Mouse (Mus musculus): ENCODE results near the gene Ramp3.
"Not testable (repeated sequence)": the region's sequence is repeated elsewhere in the genome, so short reads cannot be mapped to it uniquely, and the experiment has no call there.

The Ramp3 gene

DNA sequence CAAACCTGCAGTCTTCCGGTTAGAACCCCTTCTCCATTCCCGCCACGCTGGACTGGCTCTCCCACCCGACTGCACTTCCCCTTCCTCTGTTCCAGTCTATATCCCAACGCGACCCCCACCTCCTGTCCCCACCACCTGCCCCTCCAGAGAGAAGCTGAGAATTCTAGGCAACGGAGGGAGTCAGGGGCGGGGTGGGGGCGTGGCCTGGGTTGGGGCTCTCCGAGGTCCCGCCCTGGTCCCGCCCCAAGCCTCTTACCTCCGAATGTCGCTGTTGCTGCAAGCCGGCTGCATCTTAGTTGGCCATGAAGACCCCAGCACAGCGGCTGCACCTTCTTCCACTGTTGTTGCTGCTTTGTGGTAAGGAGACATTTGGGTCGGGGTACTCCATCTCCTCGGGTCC is at the start of gene Ramp3:
Gene Ramp3, plus strand, starts transcription at position 251 of the 400 bp plus-strand sequence.
- peak; percentile 62 for DNase-seq (ENCODE audit: low read depth, low spot score)

DNA sequence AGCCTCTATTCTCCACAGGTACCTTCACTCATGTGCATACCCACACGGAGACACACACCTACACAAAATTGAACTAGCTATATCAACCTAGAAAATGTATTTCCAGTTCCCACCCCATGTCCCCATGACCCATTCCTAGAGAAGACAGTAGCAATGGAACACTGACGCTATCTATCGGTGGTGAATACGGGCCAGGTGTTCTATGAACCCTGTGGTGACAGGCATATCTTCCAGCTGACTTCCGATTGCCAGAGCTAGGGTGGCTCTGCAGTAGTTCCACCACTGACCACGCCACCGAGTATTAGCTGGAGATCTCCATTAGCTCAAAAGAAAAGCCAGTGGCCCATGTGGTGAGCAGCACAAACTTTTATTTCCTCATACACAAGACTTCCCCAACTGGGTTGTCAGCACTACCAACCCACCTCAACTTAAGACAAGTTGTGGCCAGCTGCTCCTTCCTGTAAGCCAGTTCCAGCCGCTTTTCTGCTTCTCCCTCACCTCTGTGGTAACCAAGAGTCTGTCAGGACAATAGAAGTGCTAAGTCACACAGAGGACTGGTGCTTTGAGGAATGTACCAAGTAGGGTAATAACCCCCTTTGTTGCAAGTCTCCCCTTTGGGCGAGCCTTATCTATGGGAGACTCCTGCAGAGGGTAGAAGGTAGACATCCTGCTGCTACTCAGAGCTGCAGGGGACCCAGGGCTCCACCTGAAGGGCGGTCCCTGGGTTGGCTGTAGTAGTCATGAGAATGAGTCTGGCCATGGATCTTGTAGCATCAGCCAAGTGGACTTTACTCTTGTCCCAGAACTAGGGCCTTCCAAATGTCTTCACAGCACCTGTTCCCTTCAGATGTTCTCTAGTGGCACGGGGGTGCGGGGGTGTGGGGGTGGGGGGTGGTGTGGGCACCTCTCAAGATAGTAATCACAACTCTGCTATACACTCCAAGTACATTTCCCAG is 42.8 kb upstream of the Ramp3 start:
- DNase-seq (ENCODE audit: low read depth, low spot score) = no peak

DNA sequence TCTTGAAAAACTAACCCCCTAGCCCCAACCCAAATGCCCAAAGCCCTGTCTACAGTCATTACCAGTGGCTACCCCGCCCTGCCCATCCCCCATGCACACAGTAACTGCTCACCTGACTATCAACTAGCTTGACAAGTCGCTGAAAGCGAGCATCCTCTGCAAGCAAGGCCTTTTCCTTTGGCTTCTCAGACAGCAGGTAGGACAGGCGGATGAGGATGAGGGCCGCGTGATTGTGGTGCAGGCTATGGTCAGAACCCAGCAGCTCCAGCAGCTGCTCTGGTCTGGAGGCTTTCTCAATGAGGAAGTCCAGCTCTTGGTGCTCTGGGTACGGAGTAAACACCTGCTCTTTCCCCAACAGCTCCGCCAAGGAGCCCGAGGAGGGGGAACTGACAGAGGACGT is 34.6 kb upstream of the Ramp3 start:
- DNase-seq (ENCODE audit: low read depth, low spot score) = no peak

DNA sequence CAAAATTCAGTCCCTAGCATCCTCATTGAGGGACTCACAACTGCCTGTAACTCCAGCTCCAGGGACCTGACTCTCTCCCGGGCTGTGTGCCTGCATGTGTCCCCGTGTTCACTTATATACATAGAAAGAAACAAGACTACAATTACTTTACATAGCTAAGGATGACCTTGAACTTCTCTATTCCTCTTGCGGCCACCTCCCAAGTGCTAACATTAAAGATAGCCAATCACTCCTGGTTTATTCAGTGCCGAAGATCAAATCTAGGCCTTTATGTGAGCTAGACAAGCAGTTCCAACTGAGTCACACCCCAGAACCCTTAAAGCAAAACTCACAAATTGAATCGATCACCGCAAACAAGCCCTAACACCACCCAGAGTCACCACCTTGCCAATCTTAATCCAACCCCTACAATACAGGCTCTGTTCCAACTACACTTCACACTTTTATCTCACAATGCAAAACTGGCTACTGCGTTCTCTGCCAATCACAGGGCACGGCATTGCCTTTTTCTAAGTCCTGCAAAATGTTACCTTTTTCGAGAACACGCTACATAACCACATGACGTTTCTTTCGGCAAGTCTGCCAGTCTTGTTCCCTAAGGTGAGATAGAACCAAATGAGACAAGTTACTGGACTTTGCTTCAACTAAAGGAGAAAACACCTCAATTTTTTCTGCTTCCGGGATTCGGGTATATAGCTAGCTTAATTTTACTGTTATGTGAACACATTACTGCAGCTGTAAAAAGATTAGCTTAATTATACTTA is 33.5 kb upstream of the Ramp3 start:
- DNase-seq (ENCODE audit: low read depth, low spot score) = no peak

DNA sequence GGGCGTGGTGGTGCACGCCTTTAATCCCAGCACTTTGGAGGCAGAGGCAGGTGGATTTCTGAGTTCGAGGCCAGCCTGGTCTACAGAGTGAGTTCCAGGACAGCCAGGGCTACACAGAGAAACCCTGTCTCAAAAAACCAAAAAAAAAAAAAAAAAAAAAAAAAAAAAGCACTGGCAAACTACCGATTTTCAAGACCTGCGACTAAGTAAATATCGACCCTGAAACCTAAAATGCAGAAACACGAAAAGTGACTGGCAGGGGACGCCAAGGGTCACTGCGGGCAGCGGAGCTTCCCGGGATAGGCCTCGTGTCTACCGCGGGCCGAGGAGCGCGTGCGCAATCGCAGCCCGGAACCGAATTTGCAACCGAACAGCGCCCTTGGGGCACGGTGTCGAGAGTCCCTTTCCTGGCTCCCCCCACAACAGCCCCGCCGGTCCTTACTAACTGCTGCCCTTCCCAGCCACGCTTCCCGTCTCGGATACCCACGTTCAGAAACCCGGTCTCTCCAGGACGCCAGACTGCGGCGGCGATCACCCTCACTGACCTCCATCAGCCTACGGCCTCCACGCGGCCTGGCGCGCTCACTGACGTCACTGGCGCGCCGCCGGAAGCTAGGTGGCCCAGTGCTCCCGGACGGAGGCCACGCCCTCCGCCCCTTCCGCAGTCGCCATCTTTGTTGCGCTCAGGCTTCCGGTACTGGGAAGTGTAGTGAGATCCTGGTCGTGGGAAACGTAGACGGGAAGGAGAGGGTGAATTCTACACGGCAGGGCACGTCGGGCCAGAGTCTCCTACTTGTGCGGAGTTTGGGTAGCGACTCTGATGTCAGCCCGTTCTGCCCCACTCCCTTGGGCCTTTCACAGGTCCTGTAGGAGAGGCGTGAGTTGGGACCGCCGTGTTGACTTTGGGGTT is 32.6 kb upstream of the Ramp3 start, which contains the start of gene Tbrg4:
Gene Tbrg4, minus strand, starts transcription at position 590 of the 910 bp plus-strand sequence.
- DNase-seq (ENCODE audit: low read depth, low spot score) = peak; percentile 87

DNA sequence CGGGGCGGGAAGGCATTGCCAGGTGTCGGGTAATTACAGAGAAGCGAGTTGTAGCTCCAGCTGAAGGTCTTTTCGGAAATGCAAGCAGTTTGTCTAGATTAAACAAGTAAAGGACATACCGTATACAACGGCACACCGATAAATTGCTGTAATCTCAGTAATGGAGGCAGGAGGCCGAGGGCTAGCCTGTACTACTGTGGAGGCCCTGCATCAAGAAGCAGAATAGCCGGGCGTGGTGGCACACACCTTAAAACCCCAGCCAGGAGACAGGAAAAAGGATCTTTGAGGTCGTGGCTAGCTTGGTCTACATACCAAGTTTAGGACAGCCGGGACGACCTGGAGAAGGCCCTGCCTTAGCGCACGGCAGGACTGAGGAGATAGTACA is 31.9 kb upstream of the Ramp3 start:
- no peak for DNase-seq (ENCODE audit: low read depth, low spot score)

DNA sequence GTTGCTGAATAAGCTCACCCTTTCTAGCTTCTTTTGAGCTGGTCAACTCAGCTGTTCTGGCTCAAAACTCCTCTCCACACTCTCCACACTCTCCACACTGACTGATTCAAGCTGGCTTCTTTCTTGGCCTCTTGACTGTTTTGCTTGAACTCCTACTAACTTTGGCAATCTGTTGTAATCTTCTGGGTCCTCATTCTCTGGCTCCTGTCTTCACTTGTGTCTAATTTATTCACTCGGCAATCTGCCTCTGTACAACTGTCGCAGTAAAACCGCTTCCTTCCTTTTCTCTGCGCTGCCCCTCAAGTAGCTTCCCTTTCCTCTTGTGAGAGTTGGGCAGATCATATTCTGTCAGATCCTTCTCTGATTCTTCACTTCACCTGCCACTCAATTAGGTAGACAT is 30.6 kb upstream of the Ramp3 start:
- no peak for DNase-seq (ENCODE audit: low read depth, low spot score)

DNA sequence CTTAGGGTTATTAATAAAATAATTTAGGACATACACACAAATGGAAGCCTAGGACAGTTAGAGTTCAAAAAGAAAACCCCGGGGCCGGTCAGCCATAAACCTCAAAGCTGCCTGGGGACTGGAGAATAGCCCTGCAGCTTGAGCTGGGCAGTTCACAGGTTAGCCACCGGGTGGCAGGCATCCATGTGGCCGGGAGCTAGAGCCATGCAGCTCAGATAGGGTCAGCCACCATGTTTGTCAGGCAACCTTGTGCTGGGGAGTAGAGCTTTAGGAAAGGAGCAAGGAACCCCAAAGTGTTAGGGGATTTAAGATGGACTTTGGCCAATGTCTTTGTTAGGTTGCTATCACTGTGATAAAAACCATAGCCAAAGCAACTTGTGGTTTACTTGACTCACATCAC is 29.8 kb upstream of the Ramp3 start:
- DNase-seq (ENCODE audit: low read depth, low spot score) = no peak

DNA sequence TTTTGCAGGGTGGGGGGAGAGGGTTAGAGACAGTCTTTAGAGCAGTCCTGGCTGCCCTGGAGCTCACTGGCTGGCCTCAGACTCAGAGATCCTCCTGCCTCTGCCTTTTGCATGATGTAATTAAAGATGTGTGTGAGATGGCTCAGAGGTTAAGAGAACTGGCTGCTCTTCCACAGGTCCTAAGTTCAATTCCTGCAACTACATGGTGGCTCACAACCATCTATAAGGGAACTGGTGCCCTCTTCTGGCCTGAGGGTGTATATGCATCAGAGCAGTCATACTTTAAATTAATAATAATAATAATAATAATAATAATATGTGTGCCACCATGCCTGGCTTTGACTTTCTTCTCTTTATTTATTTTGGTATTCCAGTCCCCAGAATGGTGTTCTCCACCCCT is 28.7 kb upstream of the Ramp3 start:
- no peak for DNase-seq (ENCODE audit: low read depth, low spot score)

DNA sequence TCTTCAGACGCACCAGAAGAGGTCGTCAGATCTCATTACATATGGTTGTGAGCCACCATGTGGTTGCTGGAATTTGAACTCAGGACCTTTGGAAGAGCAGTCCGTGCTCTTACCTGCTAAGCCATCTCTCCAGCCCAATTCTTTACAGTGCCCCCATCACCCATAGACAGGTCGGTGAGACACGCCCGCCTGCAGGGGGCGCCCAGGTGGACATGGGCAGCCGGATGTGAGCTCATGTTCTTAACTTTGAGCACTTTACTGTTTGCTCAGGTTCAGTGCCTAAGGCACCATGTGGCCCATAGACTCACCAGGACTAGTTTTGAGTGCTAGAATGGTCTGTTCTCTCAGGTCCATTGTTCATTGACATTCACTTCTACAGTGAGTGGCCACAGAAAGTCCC is 22.2 kb upstream of the Ramp3 start:
- no peak for DNase-seq (ENCODE audit: low read depth, low spot score)

DNA sequence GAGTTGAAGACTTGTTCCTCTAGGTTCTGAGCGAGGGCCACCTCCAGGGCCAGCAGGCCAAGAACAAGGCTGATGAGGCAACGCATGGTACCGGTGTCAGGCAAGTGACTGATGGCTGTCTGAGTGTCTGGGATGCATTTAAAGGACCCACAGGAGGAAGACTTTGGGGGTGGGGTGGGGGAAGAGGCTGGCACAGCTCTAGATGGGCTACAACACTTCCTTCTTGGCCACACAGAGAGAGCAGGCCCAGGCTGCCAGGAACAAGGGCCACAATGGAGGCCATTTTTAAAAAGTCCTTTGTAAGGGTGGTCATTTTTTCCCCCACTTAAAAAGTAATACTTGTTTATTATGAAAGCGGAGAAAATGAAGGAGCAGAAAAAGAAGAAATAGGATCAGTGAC is 19.8 kb upstream of the Ramp3 start, which contains the start of gene Wap:
Gene Wap, minus strand, starts transcription at position 101 of the 400 bp plus-strand sequence.
- DNase-seq (ENCODE audit: low read depth, low spot score) = no peak

DNA sequence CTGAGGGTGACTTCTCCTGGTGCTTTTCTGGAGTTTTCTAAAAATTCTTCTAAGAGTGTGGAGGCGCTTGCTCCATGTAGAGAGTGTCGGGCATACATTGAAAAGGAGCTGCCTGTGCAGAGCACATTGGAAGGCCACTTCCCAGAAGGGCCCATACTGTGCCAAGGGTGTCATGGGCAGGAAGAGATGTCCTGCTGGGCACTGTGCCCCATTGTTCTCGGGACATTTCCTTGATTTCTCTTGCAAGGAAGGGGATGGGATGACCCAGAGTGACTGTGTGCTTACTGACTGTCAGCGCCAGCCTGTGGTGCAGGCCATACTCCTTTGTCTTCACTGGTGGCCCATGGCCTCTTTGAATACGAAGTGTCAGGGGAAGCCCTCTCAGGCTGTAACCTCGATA is 19.2 kb upstream of the Ramp3 start:
- DNase-seq (ENCODE audit: low read depth, low spot score) = no peak

DNA sequence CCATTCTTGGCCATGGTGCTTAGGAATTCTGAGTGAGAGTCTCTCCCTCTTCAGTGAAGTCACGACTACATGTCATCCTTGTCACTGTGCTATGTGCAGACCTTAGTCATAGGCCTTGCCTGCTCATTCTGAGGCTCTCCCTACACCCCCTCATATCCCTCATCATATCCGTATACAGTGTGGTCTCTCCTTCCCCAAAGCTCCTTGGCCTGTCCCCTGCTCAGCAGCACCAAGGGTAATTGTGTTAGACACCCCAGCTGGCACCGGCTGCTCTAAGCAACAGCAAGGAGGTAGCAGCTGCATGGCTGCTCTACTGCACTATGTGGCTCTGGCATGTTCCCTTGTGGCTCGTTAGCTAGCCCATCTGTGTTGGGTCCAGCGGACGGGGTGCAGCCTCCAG is 13.8 kb upstream of the Ramp3 start:
- no peak for DNase-seq (ENCODE audit: low read depth, low spot score)

DNA sequence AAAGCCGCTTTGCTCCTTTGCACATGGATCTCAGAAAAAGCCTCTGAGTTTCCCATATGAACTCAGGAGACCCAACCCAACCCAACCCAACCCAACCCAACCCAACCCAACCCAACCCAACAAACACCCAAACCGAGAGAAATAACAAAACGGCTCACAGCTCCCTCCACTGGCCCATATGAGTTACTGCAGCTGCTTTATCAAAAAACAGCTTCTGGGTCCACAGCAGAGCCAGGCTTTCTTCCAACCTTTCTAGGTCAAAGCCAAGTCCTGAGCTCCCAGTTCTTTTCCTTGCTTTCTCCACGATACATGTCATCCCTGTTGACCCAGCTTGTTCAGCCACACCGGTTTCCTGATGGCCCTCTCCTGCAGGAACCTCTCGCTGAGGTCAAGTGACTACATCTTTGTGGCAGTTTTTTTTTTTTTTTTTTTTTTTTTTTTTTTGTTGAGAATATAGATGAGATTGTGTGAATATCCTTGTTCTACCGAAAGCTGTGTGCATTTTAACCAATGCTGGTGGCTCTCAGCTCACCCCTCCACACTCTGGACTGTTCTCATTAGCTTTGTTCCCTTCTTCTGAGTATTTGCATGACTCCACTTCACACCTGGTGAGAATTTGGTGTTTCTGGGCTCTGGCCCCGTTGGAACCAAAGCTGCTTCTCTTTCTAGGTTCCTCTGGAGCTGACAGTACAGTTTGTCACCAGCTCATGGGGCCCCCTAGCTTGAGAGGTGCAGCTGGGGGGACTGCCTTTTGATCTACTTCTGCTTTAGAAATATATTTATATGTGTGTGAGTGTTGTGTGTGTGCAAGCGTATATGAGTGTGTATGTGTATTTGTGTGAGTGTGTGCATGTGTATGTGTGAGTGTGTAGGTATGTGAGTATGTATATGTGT is 10.2 kb upstream of the Ramp3 start:
- DNase-seq (ENCODE audit: low read depth, low spot score) = no peak

DNA sequence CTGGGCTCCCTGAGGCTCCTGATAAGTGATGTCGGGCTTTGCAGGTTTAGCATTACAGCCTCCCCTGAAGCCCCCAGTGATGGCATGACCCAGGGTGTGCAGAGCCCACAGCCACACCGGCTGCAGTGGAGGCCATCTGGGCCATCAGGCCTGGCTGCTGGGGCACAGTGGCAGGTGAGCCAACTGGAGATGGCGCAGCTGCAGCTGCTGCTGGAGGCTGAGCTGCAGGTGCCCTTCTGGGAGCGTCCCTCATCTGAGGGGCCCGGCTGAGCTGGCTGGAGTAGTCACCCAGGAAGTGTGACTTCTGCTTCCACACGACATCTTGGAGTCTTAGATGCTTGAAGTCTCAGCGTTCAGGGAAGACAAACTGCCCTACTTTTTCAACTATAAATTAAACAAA is 7.8 kb upstream of the Ramp3 start:
- DNase-seq (ENCODE audit: low read depth, low spot score) = no peak

DNA sequence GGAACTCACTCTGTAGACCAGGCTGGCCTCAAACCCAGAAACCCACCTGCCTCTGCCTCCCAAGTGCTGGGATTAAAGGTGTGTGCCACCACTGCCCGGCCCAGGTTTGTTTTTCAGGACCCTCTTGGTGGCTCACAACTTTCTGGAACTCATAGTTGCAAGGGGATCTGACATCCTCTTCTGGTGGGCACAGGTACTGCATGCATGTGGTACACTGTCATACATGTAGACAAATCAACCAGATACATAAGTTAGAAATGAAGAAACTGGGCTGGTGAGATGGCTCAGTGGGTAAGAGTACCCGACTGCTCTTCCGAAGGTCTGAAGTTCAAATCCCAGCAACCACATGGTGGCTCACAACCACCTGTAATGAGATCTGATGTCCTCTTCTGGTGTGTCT is 5.3 kb upstream of the Ramp3 start:
- DNase-seq (ENCODE audit: low read depth, low spot score) = not testable (repeated sequence)

DNA sequence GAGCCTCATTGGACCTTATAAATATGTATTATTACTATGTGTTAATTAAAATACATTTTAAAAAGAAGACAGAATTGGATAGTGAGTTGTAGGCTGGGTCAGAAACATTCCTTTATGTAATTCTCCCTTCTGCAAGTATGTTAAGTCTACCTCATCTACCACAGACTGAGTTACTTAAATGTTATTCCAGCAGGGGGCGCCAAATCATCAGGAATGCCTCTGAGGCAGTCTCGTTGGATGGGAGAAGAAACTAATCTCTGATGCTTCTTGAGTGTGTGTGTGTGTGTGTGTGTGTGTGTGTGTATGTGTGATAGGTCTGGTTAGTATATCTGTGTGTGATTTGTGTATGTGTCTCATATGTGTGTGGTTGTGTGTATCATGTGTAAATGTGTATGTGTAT is 3.4 kb upstream of the Ramp3 start:
- peak; percentile 82 for DNase-seq (ENCODE audit: low read depth, low spot score)

DNA sequence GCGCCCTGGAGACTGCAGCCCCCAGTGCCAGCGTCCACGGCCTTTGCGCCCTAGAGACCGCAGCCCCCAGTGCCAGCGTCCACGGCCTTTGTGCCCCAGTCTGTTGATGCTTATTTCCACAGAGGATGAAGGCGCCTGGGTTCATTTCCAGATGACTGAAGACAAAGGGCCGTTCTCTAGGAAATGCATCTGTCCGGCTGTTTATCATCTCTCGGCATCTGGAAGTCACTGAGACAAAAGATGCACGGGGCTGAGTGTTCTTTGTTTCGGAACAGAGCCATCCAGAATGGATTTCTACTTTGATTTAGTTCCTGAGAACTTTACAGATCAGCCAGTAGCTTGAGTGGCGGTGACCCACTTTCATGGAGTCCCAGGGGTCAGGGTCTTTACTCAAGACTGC is 2.9 kb downstream of the Ramp3 start:
- no peak for DNase-seq (ENCODE audit: low read depth, low spot score)

DNA sequence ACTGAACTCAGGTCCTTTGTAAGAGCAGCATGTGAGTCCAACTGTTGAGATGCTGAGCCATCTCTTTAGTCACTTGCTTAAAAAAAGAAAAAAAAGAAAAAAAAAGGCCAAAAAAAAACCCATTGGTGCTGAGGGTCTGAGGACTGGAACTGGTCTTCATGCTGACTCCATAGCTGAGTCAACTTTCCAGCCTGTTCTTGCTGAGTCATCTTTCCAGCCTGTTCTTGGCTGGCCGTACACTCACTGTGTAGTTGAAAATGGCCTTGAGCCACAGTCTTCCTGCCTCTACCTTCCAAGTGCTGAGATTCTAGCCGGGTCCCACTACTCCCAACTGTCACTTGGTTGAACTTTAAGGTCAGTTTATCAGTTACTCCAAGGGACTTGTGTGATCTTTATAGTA is 8.3 kb downstream of the Ramp3 start:
- DNase-seq (ENCODE audit: low read depth, low spot score) = no peak

DNA sequence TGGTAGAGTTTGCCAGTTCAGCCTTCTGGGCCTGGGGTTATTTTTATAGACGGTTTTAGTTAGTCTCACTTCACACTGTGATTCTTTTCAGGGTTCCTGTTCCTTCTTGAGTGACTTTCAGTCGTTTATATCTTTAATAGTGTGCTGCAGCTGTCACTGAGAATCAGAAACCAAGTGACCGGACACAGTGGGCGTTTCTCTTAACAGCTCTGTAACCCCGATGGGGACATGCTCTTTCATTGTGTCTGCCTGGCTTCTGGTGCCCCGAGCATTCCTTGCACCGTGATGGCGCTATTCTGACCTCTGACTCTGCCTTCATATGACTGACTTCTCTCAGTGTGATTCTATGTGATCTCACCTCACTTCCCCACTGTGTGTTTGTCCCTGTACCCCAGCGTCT is 10.7 kb downstream of the Ramp3 start:
- DNase-seq (ENCODE audit: low read depth, low spot score) = no peak

DNA sequence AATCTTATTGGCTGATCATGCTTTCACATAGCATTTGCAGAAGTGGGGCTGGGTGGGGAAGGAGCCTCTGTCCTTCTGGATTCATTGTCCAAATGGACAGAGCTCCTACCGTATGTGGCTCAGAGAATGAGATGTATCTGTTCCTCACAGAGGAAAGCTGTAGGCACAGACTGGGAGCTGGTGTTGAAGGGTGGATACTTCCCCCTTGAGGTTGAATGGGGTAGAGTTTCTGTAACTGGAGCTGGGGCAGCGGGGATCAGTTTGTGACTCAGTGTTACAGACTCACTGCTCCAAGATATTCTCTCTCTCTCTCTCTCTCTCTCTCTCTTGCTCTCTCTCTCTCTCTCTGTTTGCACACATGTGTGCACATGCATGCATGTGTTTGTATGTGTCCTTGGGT is 11.7 kb downstream of the Ramp3 start:
- DNase-seq (ENCODE audit: low read depth, low spot score) = no peak

All from retina, adult 2 months (tissue).